Mouse (Mus musculus) intestine, embryonic 14.5 days (tissue): ENCODE results near the gene Eya2. TPM values are rescaled to one million over a fixed set of nuclear protein-coding genes. Genes with fewer than 3 reads are reported as not detected.

Source experiments
- ATAC-seq: fragments of 200-750 bp; cut with Nextera tagmentation; replicated peaks from 2 replicates; pipeline ENCODE4 v1.8.0; 2017; ENCODE audit warnings: low read depth, moderate number of reproducible peaks, moderate TSS enrichment, moderate library complexity; ENCODE audit not compliant: low FRiP score, low TSS enrichment
- DNase-seq: peaks from one replicate; pipeline ENCODE4 v3.0.0-alpha.2; 2018; ENCODE audit warnings: low spot score
- H3K27ac ChIP-seq: fragments of 300-500 bp; sonication (generic); 2 replicates; pipeline ENCODE4 v1.5.1; 2014; ENCODE audit warnings: low read depth, mild to moderate bottlenecking, control low read depth
- H3K27me3 ChIP-seq: fragments of 300-500 bp; sonication (generic); replicated peaks from 2 replicates; pipeline ENCODE4 v1.6.1; 2014; ENCODE audit warnings: low read length, control low read depth; ENCODE audit not compliant: control insufficient read depth, insufficient read depth
- H3K36me3 ChIP-seq: fragments of 300-500 bp; sonication (generic); 2 replicates; pipeline ENCODE4 v1.6.1; 2014; ENCODE audit warnings: low read length, control low read depth; ENCODE audit not compliant: control insufficient read depth, insufficient read depth
- H3K4me1 ChIP-seq: fragments of 300-500 bp; sonication (generic); replicated peaks from 2 replicates; pipeline ENCODE4 v1.6.1; 2014; ENCODE audit warnings: low read length, control low read depth, mixed read lengths; ENCODE audit not compliant: control insufficient read depth, insufficient read depth
- H3K4me2 ChIP-seq: fragments of 300-500 bp; sonication (generic); 2 replicates; pipeline ENCODE4 v1.6.1; 2014; ENCODE audit warnings: low read length
- H3K4me3 ChIP-seq: fragments of 300-500 bp; sonication (generic); 2 replicates; pipeline ENCODE4 v1.5.1; 2014; ENCODE audit warnings: low read depth, low read length, control low read depth, mixed read lengths
- H3K9ac ChIP-seq: fragments of 300-500 bp; sonication (generic); 2 replicates; pipeline ENCODE4 v1.6.1; 2014; ENCODE audit warnings: mild to moderate bottlenecking, low read length
- H3K9me3 ChIP-seq: fragments of 300-500 bp; sonication (generic); 2 replicates; pipeline ENCODE4 v1.6.1; 2016; ENCODE audit warnings: low read length, control low read depth; ENCODE audit not compliant: control insufficient read depth
- WGBS: fragments of 180-500 bp; shearing (Covaris S2); extraction: QIAGEN DNeasy Blood & Tissue Kit; methylation state at CpG from one replicate; pipeline ENCODE4 v1.1.7; 2014; 5-methylcytosine and 5-hydroxymethylcytosine counted together
- polyA plus RNA-seq: library from polyadenylated mRNA; unstranded; fragments of >200 nt; fragmentation: Nextera tagmentation; extraction: Ambion mirVana; gene quantifications from 2 replicates; pipeline ENCODE4 v1.2.1, GENCODE M21; 2014

Gene Eya2
- polyA plus RNA-seq, 1 experiment from 2014 or later = 0.85 TPM

- Histone ChIP-seq H3K27ac (no peak overlapping the region), H3K4me3 (no peak overlapping the region), H3K4me2 (no peak overlapping the region), H3K27me3 (peaks cover 52% of the 10 kb centered on the region), H3K9me3 (no peaks in the 10 kb centered on the region), H3K36me3 (no peaks in the 10 kb centered on the region), H3K9ac (no peak overlapping the region), H3K4me1 (0 out of 2 replicates have a peak, but pooled peaks cover 8% of the 10 kb centered on the region)
- 23% methylated on average over 5 of the region's 5 CpGs for WGBS
- no peak for DNase-seq
- ATAC-seq = no peak
Measured at GRCm38 (mm10) chr2:165598139-165598538, 3.3 kb downstream of the Eya2 start.

GRCm38 (mm10) chr2:165599566-165599965 is 4.7 kb downstream of the Eya2 start:
- no peak for DNase-seq
- Histone ChIP-seq H3K9ac (no peak overlapping the region), H3K9me3 (no peaks in the 10 kb centered on the region), H3K27me3 (peaks cover 38% of the 10 kb centered on the region), H3K4me3 (no peak overlapping the region), H3K4me1 (0 out of 2 replicates have a peak, but pooled peaks cover 8% of the 10 kb centered on the region), H3K27ac (no peak overlapping the region), H3K4me2 (no peak overlapping the region), H3K36me3 (no peaks in the 10 kb centered on the region)
- 45% methylated on average over 13 of the region's 13 CpGs for WGBS
- ATAC-seq = no peak

GRCm38 (mm10) chr2:165600926-165601325 is 6.1 kb downstream of the Eya2 start:
- H3K4me2 ChIP-seq = no peak overlapping the region
- WGBS = 35% methylated on average over 13 of the region's 13 CpGs
- no peak for DNase-seq
- no peaks in the 10 kb centered on the region for H3K36me3 ChIP-seq
- peaks cover 25% of the 10 kb centered on the region for H3K27me3 ChIP-seq
- H3K9me3 ChIP-seq = no peaks in the 10 kb centered on the region
- no peak overlapping the region for H3K9ac ChIP-seq
- 0 out of 2 replicates have a peak, but pooled peaks cover 3% of the 10 kb centered on the region for H3K4me1 ChIP-seq
- H3K27ac ChIP-seq = no peak overlapping the region
- H3K4me3 ChIP-seq = no peak overlapping the region
- ATAC-seq = no peak

- H3K4me2 ChIP-seq = no peak overlapping the region
- no peak for DNase-seq
Measured at GRCm38 (mm10) chr2:165601605-165602004, 6.8 kb downstream of the Eya2 start.

GRCm38 (mm10) chr2:165603775-165604174 is 8.9 kb downstream of the Eya2 start:
- Histone ChIP-seq H3K9ac (no peak overlapping the region), H3K9me3 (no peaks in the 10 kb centered on the region), H3K27ac (no peak overlapping the region), H3K36me3 (no peaks in the 10 kb centered on the region), H3K4me1 (no peaks in the 10 kb centered on the region), H3K4me2 (no peak overlapping the region), H3K27me3 (0 out of 2 replicates have a peak, but pooled peaks cover 7% of the 10 kb centered on the region), H3K4me3 (no peak overlapping the region)
- WGBS = 72% methylated on average over 8 of the region's 8 CpGs
- no peak for ATAC-seq
- DNase-seq = no peak

More at GRCm38 (mm10) chr2:165601605-165602004, 6.8 kb downstream of the Eya2 start:
- Histone ChIP-seq H3K27me3 (peaks cover 18% of the 10 kb centered on the region), H3K9me3 (no peaks in the 10 kb centered on the region), H3K36me3 (no peaks in the 10 kb centered on the region), H3K27ac (no peak overlapping the region), H3K9ac (no peak overlapping the region), H3K4me1 (0 out of 2 replicates have a peak, but pooled peaks cover 3% of the 10 kb centered on the region), H3K4me3 (no peak overlapping the region)
- ATAC-seq = no peak
- 37% methylated on average over 8 of the region's 8 CpGs for WGBS

GRCm38 (mm10) chr2:165611551-165612253 is 16.9 kb downstream of the Eya2 start:
- no peak overlapping the region for H3K9ac ChIP-seq
- no peak for ATAC-seq
- WGBS = 84% methylated on average over 7 of the region's 7 CpGs

GRCm38 (mm10) chr2:165613741-165614339 is 19.0 kb downstream of the Eya2 start:
- H3K9ac ChIP-seq = no peak overlapping the region
- H3K4me2 ChIP-seq = no peak overlapping the region
- 74% methylated on average over 13 of the region's 13 CpGs for whole genome bisulfite sequencing
- ATAC-seq (no peak), DNase-seq (no peak)
- H3K36me3 ChIP-seq = no peaks in the 10 kb centered on the region
- H3K4me1 ChIP-seq = no peaks in the 10 kb centered on the region
- no peaks in the 10 kb centered on the region for H3K27me3 ChIP-seq
- no peak overlapping the region for H3K27ac ChIP-seq
- peaks cover 3% of the 10 kb centered on the region; the same call in 1 of the 2 replicates for H3K9me3 ChIP-seq
- H3K4me3 ChIP-seq = no peak overlapping the region

More at GRCm38 (mm10) chr2:165611551-165612253, 16.9 kb downstream of the Eya2 start:
- Histone ChIP-seq H3K9me3 (no peaks in the 10 kb centered on the region), H3K4me2 (no peak overlapping the region), H3K4me1 (no peaks in the 10 kb centered on the region), H3K27me3 (no peaks in the 10 kb centered on the region), H3K4me3 (no peak overlapping the region), H3K36me3 (no peaks in the 10 kb centered on the region), H3K27ac (no peak overlapping the region)
- DNase-seq = no peak

- DNase-seq (no peak), ATAC-seq (no peak)
- H3K27ac ChIP-seq = no peak overlapping the region
- WGBS = 77% methylated on average over 2 of the region's 2 CpGs
- H3K4me1 ChIP-seq = no peaks in the 10 kb centered on the region
- H3K9ac ChIP-seq = no peak overlapping the region
- no peak overlapping the region for H3K4me3 ChIP-seq
- no peaks in the 10 kb centered on the region for H3K36me3 ChIP-seq
- H3K9me3 ChIP-seq = peaks cover 3% of the 10 kb centered on the region; the same call in 1 of the 2 replicates
- no peak overlapping the region for H3K4me2 ChIP-seq
- H3K27me3 ChIP-seq = no peaks in the 10 kb centered on the region
Measured at GRCm38 (mm10) chr2:165621488-165621887, 26.7 kb downstream of the Eya2 start.
